Mouse (Mus musculus) liver, adult 2 months (tissue): ENCODE data around the gene Pdxp.

Experiments
- CTCF ChIP-seq: fragments of 200-500 bp; IDR thresholded peaks from 2 replicates; pipeline ENCODE4 v1.5.1; 2011; ENCODE audit warnings: low read depth, low read length, control low read depth
- POLR2A ChIP-seq: fragments of 200-500 bp; IDR thresholded peaks from 2 replicates; pipeline ENCODE4 v1.6.1; 2011; ENCODE audit warnings: low read length, control low read depth; ENCODE audit not compliant: insufficient read depth; ENCODE audit errors: extremely low read depth

DNA sequence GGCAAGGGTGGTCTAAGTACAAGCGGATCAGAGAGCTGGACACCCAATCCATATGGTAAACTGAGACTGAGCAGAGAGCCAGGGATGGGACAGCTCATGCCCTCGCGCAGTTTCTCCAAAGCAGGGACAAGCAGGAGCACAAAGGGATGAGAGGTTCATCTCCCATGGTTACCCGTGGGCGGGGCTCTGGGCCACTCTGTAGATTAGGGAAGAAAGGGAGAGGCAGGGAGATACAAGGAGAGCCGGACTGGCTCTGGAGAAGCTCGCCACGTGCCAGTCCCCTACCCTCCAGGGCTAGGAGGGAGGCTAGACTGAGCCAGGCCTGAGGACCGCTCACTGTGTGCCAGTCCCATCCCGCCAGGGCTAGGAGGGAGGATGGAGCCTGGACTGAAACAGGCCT lies 23.6 kb downstream of the Pdxp start:
- TF ChIP-seq POLR2A (no peak), CTCF (no peak)
